Mouse (Mus musculus): ENCODE results near the gene Rif1. TPM values are rescaled to one million over a fixed set of nuclear protein-coding genes. Genes with fewer than 3 reads are reported as not detected.

The Rif1 gene
- polyA plus RNA-seq (2014; fragmentation: Illumina TruSeq; extraction: RNeasy Lipid Tissue Mini Kit (QIAGEN cat#74804); ENCODE audit: low read depth, low replicate concordance) = 12.8 TPM

GRCm38 (mm10) chr2:52072491-52073140, at the start of gene Rif1:
Rif1 (plus strand) TSS chr2:52072832.

GRCm38 (mm10) chr2:52037882-52038281, 34.8 kb upstream of the Rif1 start, which contains the start of gene Tnfaip6:
Tnfaip6 (plus strand) TSS chr2:52038009.

Other genes starting within 250 kb of the Rif1 start
- gene Rbm43, start 137.7 kb upstream of the Rif1 start, polyA plus RNA-seq (2014; fragmentation: Illumina TruSeq; extraction: RNeasy Lipid Tissue Mini Kit (QIAGEN cat#74804); ENCODE audit: low read depth, low replicate concordance) = 13.2 TPM
- gene Nmi, start 99.3 kb upstream of the Rif1 start, polyA plus RNA-seq (2014; fragmentation: Illumina TruSeq; extraction: RNeasy Lipid Tissue Mini Kit (QIAGEN cat#74804); ENCODE audit: low read depth, low replicate concordance) = 33.9 TPM
- gene Tnfaip6, start 34.8 kb upstream of the Rif1 start, polyA plus RNA-seq (2014; fragmentation: Illumina TruSeq; extraction: RNeasy Lipid Tissue Mini Kit (QIAGEN cat#74804); ENCODE audit: low read depth, low replicate concordance) = 2.2 TPM